Mouse (Mus musculus) heart, postnatal 0 days (tissue): ENCODE results near the gene Hivep1. TPM values are rescaled to one million over a fixed set of nuclear protein-coding genes. Genes with fewer than 3 reads are reported as not detected.

Source experiments
- ATAC-seq: fragments of 200-750 bp; cut with Nextera tagmentation; 2 replicates; pipeline ENCODE4 v1.8.0; 2017; ENCODE audit warnings: low read depth, moderate number of reproducible peaks, moderate library complexity; ENCODE audit not compliant: insufficient read depth
- DNase-seq: peaks from one replicate; pipeline ENCODE4 v3.0.0-alpha.2; 2016; ENCODE audit warnings: low spot score
- H3K27ac ChIP-seq: fragments of 300-500 bp; sonication (generic); 2 replicates; pipeline ENCODE4 v1.5.1; 2014; ENCODE audit warnings: low read depth, mild to moderate bottlenecking
- H3K27me3 ChIP-seq: fragments of 300-500 bp; sonication (generic); 2 replicates; pipeline ENCODE4 v1.6.1; 2014; ENCODE audit warnings: low read length, mixed read lengths; ENCODE audit not compliant: control insufficient read depth, insufficient read depth
- H3K36me3 ChIP-seq: fragments of 300-500 bp; sonication (generic); replicated peaks from 2 replicates; pipeline ENCODE4 v1.6.1; 2014; ENCODE audit warnings: low read length, mixed read lengths; ENCODE audit not compliant: control insufficient read depth, insufficient read depth
- H3K4me1 ChIP-seq: fragments of 300-500 bp; sonication (generic); 2 replicates; pipeline ENCODE4 v1.6.1; 2014; ENCODE audit warnings: antibody characterized with exemption; ENCODE audit not compliant: control insufficient read depth, insufficient read depth
- H3K4me2 ChIP-seq: fragments of 300-500 bp; sonication (generic); 2 replicates; pipeline ENCODE4 v1.6.1; 2014; ENCODE audit warnings: low read depth, mild to moderate bottlenecking, low read length, moderate library complexity
- H3K4me3 ChIP-seq: fragments of 300-500 bp; sonication (generic); 2 replicates; pipeline ENCODE4 v1.5.1; 2014; ENCODE audit warnings: low read depth, low read length
- H3K9ac ChIP-seq: fragments of 300-500 bp; sonication (generic); replicated peaks from 2 replicates; pipeline ENCODE4 v1.6.1; 2014; ENCODE audit warnings: low read depth, low read length, mixed read lengths
- H3K9me3 ChIP-seq: fragments of 300-500 bp; sonication (generic); replicated peaks from 2 replicates; pipeline ENCODE4 v1.6.1; 2016; ENCODE audit warnings: low read length; ENCODE audit not compliant: control insufficient read depth
- CTCF ChIP-seq: IDR thresholded peaks from 2 replicates; pipeline ENCODE4 v1.5.1; 2016; ENCODE audit warnings: antibody characterized with exemption, control low read depth, low read depth
- EP300 ChIP-seq: IDR thresholded peaks from 2 replicates; pipeline ENCODE4 v1.6.1; 2016; ENCODE audit warnings: antibody characterized with exemption, low read depth
- WGBS: fragments of 180-500 bp; shearing (Covaris S2); extraction: QIAGEN DNeasy Blood & Tissue Kit; methylation state at CpG from one replicate; pipeline ENCODE4 v1.1.7; 2014; 5-methylcytosine and 5-hydroxymethylcytosine counted together
- polyA plus RNA-seq: library from polyadenylated mRNA; unstranded; fragments of >200 nt; fragmentation: Nextera tagmentation; extraction: Ambion mirVana; gene quantifications from 2 replicates; pipeline ENCODE4 v1.2.1, GENCODE M21; 2015
- total RNA-seq: library from RNA; depleted of rRNA; stranded (reverse); fragments of >200 nt; gene quantifications from 2 replicates; pipeline ENCODE4 v1.2.3, GENCODE M21; 2014; ENCODE audit warnings: low replicate concordance

The Hivep1 gene
- total and polyA plus RNA-seq, 2 experiments from 2014 or later, result 3.7 to 33.5 TPM

DNA sequence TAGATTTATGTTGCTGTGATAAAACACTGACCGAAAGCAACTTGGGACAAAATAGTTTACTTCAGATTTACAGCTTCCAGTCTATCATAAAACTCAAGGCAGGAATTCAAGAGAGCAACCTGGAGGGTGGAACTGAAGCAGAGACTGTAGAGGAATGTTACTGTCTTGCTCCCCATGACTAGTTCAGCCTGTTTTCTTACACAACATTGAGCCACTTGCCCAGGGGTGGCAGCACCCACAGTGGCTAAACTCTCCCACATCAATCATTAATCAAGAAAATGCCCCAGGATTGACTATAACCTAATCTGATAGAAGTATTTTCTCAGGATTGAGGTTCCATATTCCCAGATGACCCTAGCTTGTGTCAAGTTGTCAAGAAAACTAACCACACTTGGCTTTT, 119.0 kb downstream of the Hivep1 start:
- peaks cover 12% of the 10 kb centered on the region; the same call in 1 of the 2 replicates for H3K4me1 ChIP-seq
- H3K4me3 ChIP-seq, result no peak overlapping the region
- DNase-seq (no peak), ATAC-seq (no peak)
- H3K36me3 ChIP-seq, result peaks cover 27% of the 10 kb centered on the region
- no peak for TF ChIP-seq EP300
- TF ChIP-seq CTCF, result no peak
- no peak overlapping the region for H3K9ac ChIP-seq
- H3K9me3 ChIP-seq, result no peaks in the 10 kb centered on the region
- no peak overlapping the region for H3K4me2 ChIP-seq
- WGBS, result 91% methylated on average over 1 of the region's 1 CpGs
- H3K27me3 ChIP-seq, result no peaks in the 10 kb centered on the region
- H3K27ac ChIP-seq, result no peak overlapping the region

DNA sequence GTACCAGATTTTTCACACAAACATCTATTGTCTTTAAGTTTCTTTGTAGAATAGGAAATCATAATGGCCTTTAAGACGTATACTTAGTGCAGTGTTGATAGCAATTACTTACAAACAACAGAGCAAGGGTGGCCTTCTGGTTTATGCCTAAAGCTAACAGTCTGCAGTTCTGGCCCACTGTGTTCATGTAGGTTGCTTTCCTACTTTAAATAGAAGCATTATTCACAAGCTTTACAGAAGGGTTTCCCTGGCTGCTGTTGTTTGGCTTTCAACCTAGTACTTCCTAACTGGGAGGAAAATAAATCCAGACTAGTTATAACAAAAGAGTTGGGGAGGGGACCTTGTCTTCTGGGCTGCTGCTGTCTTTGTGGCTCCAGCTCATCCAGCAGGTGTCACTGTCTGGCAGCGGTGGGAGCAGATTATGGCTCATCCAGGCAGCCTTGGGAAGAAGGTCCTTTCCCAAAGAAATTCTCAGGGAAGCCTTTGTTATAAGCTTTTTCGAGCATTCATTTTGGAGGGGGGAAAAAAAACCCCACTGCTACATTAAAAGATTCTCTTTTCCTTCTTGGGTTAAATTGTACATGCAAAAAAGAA, 123.1 kb downstream of the Hivep1 start:
- H3K9me3 ChIP-seq, result no peaks in the 10 kb centered on the region
- H3K27ac ChIP-seq, result no peak overlapping the region; the same call in 1 of the 2 replicates
- H3K4me2 ChIP-seq, result no peak overlapping the region
- H3K9ac ChIP-seq, result no peak overlapping the region
- ATAC-seq, result peak; percentile 51; the same call in 1 of the 2 replicates
- TF ChIP-seq EP300 (no peak), CTCF (peak; percentile 79)
- peaks cover 12% of the 10 kb centered on the region; the same call in 1 of the 2 replicates for H3K4me1 ChIP-seq
- no peak overlapping the region for H3K4me3 ChIP-seq
- DNase-seq, result peak; percentile 46
- peaks cover 10% of the 10 kb centered on the region; the same call in 1 of the 2 replicates for H3K36me3 ChIP-seq
- no peaks in the 10 kb centered on the region for H3K27me3 ChIP-seq
- WGBS, result 20% methylated on average over 3 of the region's 3 CpGs

DNA sequence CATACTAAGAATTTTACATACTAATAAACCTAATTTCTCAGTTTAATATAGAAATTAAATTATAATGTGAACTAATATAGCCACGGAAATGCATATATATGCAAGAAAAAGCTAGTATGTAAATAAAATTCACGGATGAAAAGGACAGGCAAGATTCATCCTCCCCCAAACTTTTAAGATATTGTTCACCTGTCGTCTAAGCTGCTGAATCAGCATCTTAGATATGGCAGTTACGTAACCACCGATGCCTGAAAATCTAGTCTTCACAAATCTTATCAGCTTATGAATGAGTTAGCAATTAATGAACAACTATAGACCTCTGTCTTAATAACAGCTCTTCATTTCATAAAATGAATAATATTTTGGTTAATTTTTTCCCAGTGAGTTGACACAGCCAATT, 130.8 kb downstream of the Hivep1 start:
- DNase-seq (no peak), ATAC-seq (no peak)
- no peak overlapping the region for H3K27ac ChIP-seq
- TF ChIP-seq CTCF (no peak), EP300 (no peak)
- no peak overlapping the region for H3K4me2 ChIP-seq
- no peaks in the 10 kb centered on the region for H3K4me1 ChIP-seq
- no peaks in the 10 kb centered on the region for H3K9me3 ChIP-seq
- H3K4me3 ChIP-seq, result no peak overlapping the region
- H3K36me3 ChIP-seq, result peaks cover 47% of the 10 kb centered on the region
- WGBS, result 85% methylated on average over 5 of the region's 5 CpGs
- H3K27me3 ChIP-seq, result no peaks in the 10 kb centered on the region
- no peak overlapping the region for H3K9ac ChIP-seq

DNA sequence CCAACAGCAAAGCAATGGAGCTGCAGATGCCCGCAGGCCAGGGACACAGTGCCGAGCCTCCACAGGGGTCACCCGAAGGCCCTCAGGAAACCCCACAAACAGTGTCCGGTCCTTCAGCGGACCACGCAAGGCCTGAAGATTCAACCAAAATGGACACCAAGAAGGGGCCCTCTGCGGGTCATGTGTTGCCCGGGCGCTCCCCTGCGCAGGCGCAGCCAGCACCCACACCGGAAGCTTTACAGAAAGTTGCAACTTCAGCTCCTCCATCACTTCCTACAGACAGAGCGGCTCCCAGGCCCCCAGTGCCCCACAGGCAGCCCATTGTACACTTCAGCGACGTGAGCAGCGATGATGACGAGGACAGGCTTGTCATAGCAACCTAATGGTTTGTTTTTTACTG, 132.3 kb downstream of the Hivep1 start:
- no peak overlapping the region for H3K9ac ChIP-seq
- TF ChIP-seq EP300, result no peak
- no peak for TF ChIP-seq CTCF
- no peaks in the 10 kb centered on the region for H3K27me3 ChIP-seq
- DNase-seq, result no peak
- H3K27ac ChIP-seq, result no peak overlapping the region
- WGBS, result 97% methylated on average over 17 of the region's 17 CpGs
- H3K36me3 ChIP-seq, result peaks cover 42% of the 10 kb centered on the region
- H3K4me3 ChIP-seq, result no peak overlapping the region
- H3K9me3 ChIP-seq, result no peaks in the 10 kb centered on the region
- ATAC-seq, result no peak
- no peak overlapping the region for H3K4me2 ChIP-seq
- no peaks in the 10 kb centered on the region for H3K4me1 ChIP-seq

DNA sequence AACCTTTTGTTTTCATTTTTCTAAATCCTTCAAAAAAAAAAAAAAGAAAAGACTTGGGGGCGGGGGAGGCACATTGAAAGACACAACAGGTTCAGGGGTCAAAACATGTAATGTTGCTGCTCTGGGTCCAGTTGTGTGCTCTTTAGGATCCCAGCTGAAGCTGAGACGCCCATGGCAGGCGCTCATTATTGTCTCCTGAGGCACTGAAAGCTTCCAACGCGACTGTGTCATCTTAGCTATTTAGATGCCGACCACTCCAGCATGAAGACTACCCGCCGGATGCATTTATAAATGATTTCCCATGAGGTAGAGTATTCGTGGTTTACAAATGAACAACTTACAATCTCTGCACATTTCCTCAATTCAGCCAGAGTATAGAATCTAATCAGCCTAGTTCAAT, 141.2 kb downstream of the Hivep1 start:
- TF ChIP-seq CTCF, result no peak
- TF ChIP-seq EP300, result no peak
- no peak overlapping the region for H3K9ac ChIP-seq
- H3K27me3 ChIP-seq, result no peaks in the 10 kb centered on the region
- H3K4me3 ChIP-seq, result no peak overlapping the region
- ATAC-seq (no peak), DNase-seq (no peak)
- H3K4me2 ChIP-seq, result no peak overlapping the region
- no peak overlapping the region for H3K27ac ChIP-seq
- no peaks in the 10 kb centered on the region for H3K36me3 ChIP-seq
- WGBS, result 73% methylated on average over 9 of the region's 9 CpGs
- no peaks in the 10 kb centered on the region for H3K4me1 ChIP-seq
- H3K9me3 ChIP-seq, result no peaks in the 10 kb centered on the region

DNA sequence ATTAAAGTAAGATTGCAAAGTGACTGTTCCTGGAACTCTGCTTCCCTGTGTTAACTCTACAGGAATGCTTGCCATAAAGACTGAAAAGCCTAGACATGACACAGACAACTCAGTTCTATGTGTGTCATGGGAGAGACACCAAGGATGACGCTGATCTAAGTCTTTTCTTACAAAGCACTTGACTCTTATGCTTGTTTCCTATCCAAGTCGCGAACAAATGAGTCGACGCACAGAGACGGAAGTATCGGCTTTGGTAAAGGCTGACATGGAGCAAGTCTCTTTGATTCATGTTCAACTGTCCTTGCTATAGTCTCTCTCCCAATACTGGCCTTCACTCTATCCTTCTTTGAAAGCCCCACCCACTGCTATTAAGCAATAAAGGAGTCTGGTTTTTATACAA, 143.8 kb downstream of the Hivep1 start:
- 82% methylated on average over 7 of the region's 7 CpGs for WGBS
- no peaks in the 10 kb centered on the region for H3K4me1 ChIP-seq
- TF ChIP-seq CTCF (no peak), EP300 (no peak)
- H3K27me3 ChIP-seq, result no peaks in the 10 kb centered on the region
- no peak overlapping the region for H3K9ac ChIP-seq
- no peak overlapping the region for H3K27ac ChIP-seq
- no peak overlapping the region for H3K4me2 ChIP-seq
- H3K36me3 ChIP-seq, result no peaks in the 10 kb centered on the region
- DNase-seq, result no peak
- ATAC-seq, result no peak
- H3K9me3 ChIP-seq, result peaks cover 15% of the 10 kb centered on the region; the same call in 1 of the 2 replicates
- H3K4me3 ChIP-seq, result no peak overlapping the region
